Mouse (Mus musculus) heart, embryonic 15.5 days (tissue): ENCODE data around the gene 4833427G06Rik. TPM values are rescaled to one million over a fixed set of nuclear protein-coding genes. Genes with fewer than 3 reads are reported as not detected.
A peak's percentile ranks its signal among the peaks of the same experiment; 100 is the strongest.

ENCODE experiments used
- microRNA counts: library from miRNA; unstranded; fragments of <30 nt; microRNA quantifications from one replicate; lab custom pipeline; 2016
- microRNA-seq: library from miRNA; unstranded; fragments of <30 nt; microRNA quantifications from one replicate; pipeline ENCODE4, GENCODE M21; 2016
- polyA plus RNA-seq: library from polyadenylated mRNA; unstranded; fragments of >200 nt; fragmentation: Nextera tagmentation; extraction: Ambion mirVana; gene quantifications from 2 replicates; pipeline ENCODE4 v1.2.1, GENCODE M21; 2015

4833427G06Rik gene
- polyA plus RNA-seq, 1 experiment from 2014 or later: not detected

MicroRNAs within 50 kb of the gene (microRNA counts, 519-probe panel; counts per million panel counts)
- microRNA mmu-miR-34b-3p (lab: Ali Mortazavi, UCI) (2,297 counts per million, percentile 40 among the panel's probes with 10 or more counts), microRNA mmu-miR-34b-5p (lab: Ali Mortazavi, UCI) (2,297 counts per million, percentile 40 among the panel's probes with 10 or more counts), microRNA mmu-miR-34c (lab: Ali Mortazavi, UCI) (3,415 counts per million, percentile 83 among the panel's probes with 10 or more counts)

Small RNA genes within 50 kb of the gene (microRNA-seq; reads per million reads assigned to microRNA genes)
- gene Mir34b: 13.4 reads per million, percentile 29 among the genes with 10 or more reads in this experiment
- 436 reads per million, percentile 71 among the genes with 10 or more reads in this experiment for gene Mir34c

Other genes starting within 250 kb of the 4833427G06Rik start
- gene Sik2, start 93.0 kb downstream of the 4833427G06Rik start, polyA plus RNA-seq: 13.7 and 14.9 TPM in 2 replicates
- not detected in 2 replicates for gene Btg4, start 41.2 kb downstream of the 4833427G06Rik start, polyA plus RNA-seq
- gene Layn, start 25.0 kb downstream of the 4833427G06Rik start, polyA plus RNA-seq: 8.8 and 8.9 TPM in 2 replicates
- gene Gm32742, start 63.4 kb upstream of the 4833427G06Rik start, polyA plus RNA-seq: 0.03 and 0.24 TPM in 2 replicates
- gene Pou2af1, start 111.6 kb upstream of the 4833427G06Rik start, polyA plus RNA-seq: 0.06 and 0.49 TPM in 2 replicates
- 2.7 and 3.7 TPM in 2 replicates for gene Colca2, start 176.5 kb upstream of the 4833427G06Rik start, polyA plus RNA-seq
- 0.22 TPM in 1 of 2 replicates, not detected in the other for gene 1810046K07Rik, start 226.8 kb upstream of the 4833427G06Rik start, polyA plus RNA-seq